Mouse (Mus musculus) spleen, postnatal 0 days (tissue): ENCODE measurements around the gene Olfr391-ps. TPM values are rescaled to one million over a fixed set of nuclear protein-coding genes. Genes with fewer than 3 reads are reported as not detected.

Experiments
- polyA plus RNA-seq: library from polyadenylated mRNA; unstranded; fragments of >200 nt; fragmentation: Nextera tagmentation; extraction: Ambion mirVana; gene quantifications from 2 replicates; pipeline ENCODE4 v1.2.1, GENCODE M21; 2015

Olfr391-ps gene
- not detected in 2 replicates for polyA plus RNA-seq

DNA sequence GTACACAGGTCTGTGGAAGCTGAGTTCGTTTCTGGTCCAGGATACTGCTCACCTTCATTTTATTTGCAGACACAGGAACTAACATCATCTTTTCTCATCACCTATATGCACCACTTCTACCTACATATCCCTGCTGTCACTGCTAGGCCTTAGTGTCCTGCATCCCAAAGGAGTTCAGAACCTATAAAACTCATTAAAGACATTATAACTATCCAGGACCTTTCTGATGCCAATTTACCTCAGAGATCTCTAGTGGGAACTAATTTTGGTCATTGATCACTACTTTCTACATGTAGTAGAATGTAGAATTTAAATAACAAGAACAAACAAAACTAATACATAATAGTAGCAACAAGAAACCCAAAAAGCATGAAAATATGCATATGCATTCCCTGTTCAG is at the start of gene Olfr391-ps:
Gene Olfr391-ps (minus strand): TSS at position 101 of the 400 bp plus-strand sequence.

DNA sequence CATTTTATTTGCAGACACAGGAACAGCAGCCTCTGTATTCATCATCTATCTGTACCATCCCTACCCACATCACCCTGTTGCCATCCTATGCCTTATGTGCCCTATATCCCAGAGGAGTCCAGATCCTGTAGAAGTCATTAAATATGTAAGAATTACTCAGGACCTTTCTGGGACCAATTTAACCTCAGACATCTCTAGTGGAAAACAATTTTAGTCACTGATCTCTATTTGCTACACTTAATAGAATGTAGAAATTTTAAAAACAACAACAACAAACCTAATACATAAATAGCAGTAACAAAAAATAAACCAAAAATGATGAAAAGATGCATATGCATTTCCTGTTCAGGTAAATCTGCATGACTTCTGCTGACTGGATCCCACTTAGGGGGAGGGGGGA is 48.5 kb upstream of the Olfr391-ps start, which contains the start of gene Olfr393:
Gene Olfr393 (minus strand): TSS at position 101 of the 400 bp plus-strand sequence.

DNA sequence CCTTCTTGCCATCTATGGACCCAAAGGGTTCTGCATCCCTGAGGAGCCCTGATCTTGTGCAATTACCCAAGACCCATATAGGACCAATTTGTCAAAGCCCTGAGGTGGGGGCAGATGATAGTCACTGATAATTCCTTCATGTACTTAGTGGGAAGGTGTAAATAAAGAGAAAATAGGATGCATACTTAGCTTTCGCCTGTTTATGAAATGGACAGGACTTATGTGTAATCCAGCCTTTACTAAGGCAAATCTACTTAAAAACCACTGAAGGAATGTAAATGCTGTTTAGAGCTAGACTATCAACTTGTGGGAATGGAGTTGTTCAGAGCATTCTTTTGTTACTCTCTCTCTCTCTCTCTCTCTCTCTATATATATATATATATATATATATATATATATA is 14.1 kb upstream of the Olfr391-ps start, which contains the start of gene Olfr392:
Gene Olfr392 (minus strand): TSS at position 101 of the 400 bp plus-strand sequence.

DNA sequence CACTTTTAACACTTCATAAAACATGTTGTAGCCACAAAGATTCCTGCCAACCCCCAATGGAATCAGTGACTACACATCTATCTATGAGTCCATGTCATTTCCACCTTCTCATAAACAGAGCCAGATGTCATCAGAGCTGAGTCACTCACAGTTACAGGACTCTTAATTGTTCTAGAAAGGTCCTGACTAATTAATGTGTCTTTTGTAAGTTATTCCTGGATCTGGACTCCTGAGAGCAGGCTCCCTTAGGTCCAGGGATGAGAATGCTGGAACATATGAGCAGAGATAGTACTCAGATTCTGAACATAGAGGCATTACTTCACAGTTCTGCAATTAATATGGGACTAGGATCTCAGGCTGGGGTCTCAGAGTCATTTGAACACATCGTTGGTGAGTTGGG is 20.2 kb downstream of the Olfr391-ps start, which contains the start of gene Olfr390:
Gene Olfr390 (plus strand): TSS at position 301 of the 400 bp plus-strand sequence.

DNA sequence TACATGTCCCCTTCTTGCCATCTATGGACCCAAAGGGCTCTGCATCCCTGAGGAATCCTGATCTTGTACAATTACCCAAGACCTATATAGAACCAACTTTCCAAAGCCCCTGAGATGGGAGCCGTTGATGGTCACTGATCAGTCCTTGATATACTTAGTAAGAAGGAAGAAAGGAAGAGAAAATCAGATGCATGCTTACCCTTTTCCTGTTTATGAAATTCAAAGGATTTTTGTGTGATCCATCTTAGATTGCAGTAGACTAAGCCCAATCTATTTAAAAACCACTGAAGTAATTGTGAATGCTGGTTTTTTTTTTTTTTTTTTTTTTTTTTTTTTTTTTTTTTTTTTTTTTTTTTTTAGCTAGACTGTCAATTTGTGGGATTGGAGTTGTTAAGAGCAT is 22.2 kb downstream of the Olfr391-ps start, which contains the start of gene Olfr389:
Gene Olfr389 (minus strand): TSS at position 101 of the 400 bp plus-strand sequence.

Other genes starting within 250 kb of the Olfr391-ps start
- gene Olfr385, start 210.0 kb downstream of the Olfr391-ps start, polyA plus RNA-seq, result not detected in 2 replicates
- not detected in 2 replicates for gene Olfr384, start 204.5 kb downstream of the Olfr391-ps start, polyA plus RNA-seq
- gene Zfp735, start 114.3 kb downstream of the Olfr391-ps start, polyA plus RNA-seq, result not detected in 2 replicates
- gene Olfr389, start 22.3 kb downstream of the Olfr391-ps start, polyA plus RNA-seq, result not detected in 2 replicates
- gene Olfr390, start 20.1 kb downstream of the Olfr391-ps start, polyA plus RNA-seq, result not detected in 2 replicates
- gene Olfr392, start 14.0 kb upstream of the Olfr391-ps start, polyA plus RNA-seq, result not detected in 2 replicates
- gene Olfr393, start 48.4 kb upstream of the Olfr391-ps start, polyA plus RNA-seq, result not detected in 2 replicates
- not detected in 2 replicates for gene Olfr394, start 87.7 kb upstream of the Olfr391-ps start, polyA plus RNA-seq
- gene Olfr395, start 106.2 kb upstream of the Olfr391-ps start, polyA plus RNA-seq, result not detected in 2 replicates
- not detected in 2 replicates for gene Olfr23, start 133.6 kb upstream of the Olfr391-ps start, polyA plus RNA-seq
- not detected in 2 replicates for gene Olfr397, start 157.8 kb upstream of the Olfr391-ps start, polyA plus RNA-seq
- not detected in 2 replicates for gene Olfr398, start 187.4 kb upstream of the Olfr391-ps start, polyA plus RNA-seq